Mouse (Mus musculus) liver, adult 2 months (tissue): ENCODE results near the gene Spata31d1b. TPM values are rescaled to one million over a fixed set of nuclear protein-coding genes. Genes with fewer than 3 reads are reported as not detected.
A peak's percentile ranks its signal among the peaks of the same experiment; 100 is the strongest.

Experiments
- DNase-seq: peaks from one replicate; pipeline ENCODE4 v3.0.0-alpha.2; 2011; ENCODE audit warnings: low read depth, low spot score; ENCODE audit errors: extremely low read depth
- H3K27ac ChIP-seq: fragments of 200-500 bp; replicated peaks from 2 replicates; pipeline ENCODE4 v1.5.1; 2012; ENCODE audit warnings: low read depth, mild to moderate bottlenecking, control low read depth, inconsistent platforms, low read length; ENCODE audit not compliant: insufficient read depth
- H3K27me3 ChIP-seq: fragments of 200-500 bp; 2 replicates; pipeline ENCODE4 v1.6.1; 2012; ENCODE audit warnings: mild to moderate bottlenecking, moderate library complexity, low read length, inconsistent platforms; ENCODE audit not compliant: control insufficient read depth, insufficient read depth
- H3K36me3 ChIP-seq: fragments of 200-500 bp; 2 replicates; pipeline ENCODE4 v1.6.1; 2012; ENCODE audit warnings: low read length, inconsistent platforms; ENCODE audit not compliant: control insufficient read depth, insufficient read depth
- H3K4me1 ChIP-seq: fragments of 200-500 bp; 2 replicates; pipeline ENCODE4 v1.6.1; 2011; ENCODE audit warnings: low read length; ENCODE audit not compliant: control insufficient read depth, insufficient read depth
- H3K4me3 ChIP-seq: fragments of 200-500 bp; 2 replicates; pipeline ENCODE4 v1.5.1; 2011; ENCODE audit warnings: low read depth, mild to moderate bottlenecking, control low read depth, low read length, moderate library complexity; ENCODE audit not compliant: insufficient read depth
- H3K79me2 ChIP-seq: fragments of 200-500 bp; 2 replicates; pipeline ENCODE4 v1.6.1; 2012; ENCODE audit warnings: inconsistent platforms, mild to moderate bottlenecking, low read length, moderate library complexity; ENCODE audit not compliant: control insufficient read depth, insufficient read depth
- H3K9ac ChIP-seq: fragments of 200-500 bp; 2 replicates; pipeline ENCODE4 v1.6.1; 2012; ENCODE audit warnings: low read depth, mild to moderate bottlenecking, control low read depth, inconsistent platforms, low read length
- CTCF ChIP-seq: fragments of 200-500 bp; IDR thresholded peaks from 2 replicates; pipeline ENCODE4 v1.5.1; 2011; ENCODE audit warnings: low read depth, low read length, control low read depth
- POLR2A ChIP-seq: fragments of 200-500 bp; IDR thresholded peaks from 2 replicates; pipeline ENCODE4 v1.6.1; 2011; ENCODE audit warnings: low read length, control low read depth; ENCODE audit not compliant: insufficient read depth; ENCODE audit errors: extremely low read depth
- WGBS: fragments of 180-500 bp; shearing (Covaris S2); methylation state at CpG from one replicate; pipeline ENCODE4 v1.1.7; 2018; 5-methylcytosine and 5-hydroxymethylcytosine counted together
- polyA plus RNA-seq: library from polyadenylated mRNA; depleted of rRNA; stranded (reverse); fragments of >200 nt; gene quantifications from 2 replicates; pipeline ENCODE4 v1.2.3, GENCODE M21; 2012; rRNA removed
- total RNA-seq: library from RNA; depleted of rRNA; stranded (reverse); fragments of >200 nt; gene quantifications from 2 replicates; pipeline ENCODE4 v1.2.3, GENCODE M21; 2014; rRNA removed

Spata31d1b gene
- total and polyA plus RNA-seq, 2 experiments, result not detected

DNA sequence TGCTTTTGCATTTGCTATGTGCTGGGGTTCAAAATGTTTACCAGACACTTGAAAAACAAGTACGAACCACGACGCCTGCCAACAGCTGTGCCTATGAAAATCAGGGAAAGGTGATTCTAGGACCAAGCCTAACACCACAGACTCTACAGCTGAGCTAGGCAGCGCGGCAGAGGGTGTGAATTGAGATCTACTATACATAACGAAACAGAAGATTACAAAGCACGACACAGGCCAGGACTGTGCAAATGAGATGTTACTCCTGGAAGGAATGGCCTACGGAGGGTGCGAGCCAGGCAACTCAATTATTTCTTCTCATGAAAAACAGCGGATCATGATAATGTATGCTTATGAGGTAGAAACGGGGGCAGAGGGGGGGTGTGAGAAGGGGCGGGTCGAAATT lies 56.4 kb downstream of the Spata31d1b start:
- Histone ChIP-seq H3K4me3 (peak overlapping the region; percentile 66), H3K27ac (no peak overlapping the region), H3K4me1 (peaks cover 28% of the 10 kb centered on the region), H3K36me3 (peaks cover 8% of the 10 kb centered on the region), H3K79me2 (peaks cover 27% of the 10 kb centered on the region), H3K27me3 (no peaks in the 10 kb centered on the region), H3K9ac (peak overlapping the region; percentile 43)
- TF ChIP-seq CTCF, result no peak
- no peak for TF ChIP-seq POLR2A
- peak; percentile 35 for DNase-seq
- 7% methylated on average over 13 of the region's 13 CpGs for WGBS

Other genes with a start within 250 kb of the Spata31d1b start
- gene Agtpbp1, start 127.1 kb upstream of the Spata31d1b start, total RNA-seq, result 10.0 and 10.5 TPM in 2 replicates
- 1.9 TPM in 2 replicates for gene Agtpbp1, start 127.1 kb upstream of the Spata31d1b start, polyA plus RNA-seq
- gene Naa35, start 127.0 kb upstream of the Spata31d1b start, total RNA-seq, result 27.7 and 32.3 TPM in 2 replicates
- gene Naa35, start 127.0 kb upstream of the Spata31d1b start, polyA plus RNA-seq, result 21.8 and 29.1 TPM in 2 replicates
- 3.3 and 3.6 TPM in 2 replicates for gene Golm1, start 36.5 kb upstream of the Spata31d1b start, total RNA-seq
- gene Golm1, start 36.5 kb upstream of the Spata31d1b start, polyA plus RNA-seq, result 1.1 and 1.2 TPM in 2 replicates
- not detected in 2 replicates for gene 4921517D22Rik, start 18.2 kb upstream of the Spata31d1b start, total RNA-seq
- gene 4921517D22Rik, start 18.2 kb upstream of the Spata31d1b start, polyA plus RNA-seq, result not detected in 2 replicates
- gene Spata31d1a, start 2.0 kb upstream of the Spata31d1b start, total RNA-seq, result not detected in 2 replicates
- not detected in 2 replicates for gene Spata31d1a, start 2.0 kb upstream of the Spata31d1b start, polyA plus RNA-seq
- not detected in 2 replicates for gene Spata31d1d, start 19.5 kb downstream of the Spata31d1b start, total RNA-seq
- gene Spata31d1d, start 19.5 kb downstream of the Spata31d1b start, polyA plus RNA-seq, result not detected in 2 replicates
- not detected in 2 replicates for gene 1700014D04Rik, start 34.5 kb downstream of the Spata31d1b start, total RNA-seq
- gene 1700014D04Rik, start 34.5 kb downstream of the Spata31d1b start, polyA plus RNA-seq, result not detected in 2 replicates
- 32.4 and 38.9 TPM in 2 replicates for gene Isca1, start 57.5 kb downstream of the Spata31d1b start, total RNA-seq
- gene Isca1, start 57.5 kb downstream of the Spata31d1b start, polyA plus RNA-seq, result 52.8 and 56.9 TPM in 2 replicates
- gene Gm49354, start 70.0 kb downstream of the Spata31d1b start, total RNA-seq, result not detected in 2 replicates
- gene Gm49354, start 70.0 kb downstream of the Spata31d1b start, polyA plus RNA-seq, result not detected in 2 replicates
- gene Tut7, start 110.9 kb downstream of the Spata31d1b start, total RNA-seq, result 54.2 and 56.9 TPM in 2 replicates
- 15.7 and 17.7 TPM in 2 replicates for gene Tut7, start 110.9 kb downstream of the Spata31d1b start, polyA plus RNA-seq